Mouse (Mus musculus) liver, embryonic 14.5 days (tissue): ENCODE measurements around the gene Cox6b1. TPM values are rescaled to one million over a fixed set of nuclear protein-coding genes. Genes with fewer than 3 reads are reported as not detected.

ENCODE experiments used
- ATAC-seq: fragments of 200-750 bp; cut with Nextera tagmentation; 2 replicates; pipeline ENCODE4 v1.8.0; 2017; ENCODE audit warnings: moderate number of reproducible peaks, mild to moderate bottlenecking, moderate library complexity; ENCODE audit not compliant: insufficient read depth
- DNase-seq, 3 experiments: peaks; one replicate each; pipeline ENCODE4 v3.0.0-alpha.2; 2012 to 2013; ENCODE audit warnings: low read depth in 3 of 3, low spot score in 3 of 3
- H3K27ac ChIP-seq: fragments of 300-500 bp; sonication (generic); 2 replicates; pipeline ENCODE4 v1.5.1; 2014; ENCODE audit warnings: moderate library complexity, mild to moderate bottlenecking, control low read depth, inconsistent platforms
- H3K27me3 ChIP-seq: fragments of 300-500 bp; sonication (generic); 2 replicates; pipeline ENCODE4 v1.6.1; 2014; ENCODE audit warnings: mild to moderate bottlenecking, low read length, moderate library complexity; ENCODE audit not compliant: control insufficient read depth, insufficient read depth
- H3K36me3 ChIP-seq: fragments of 300-500 bp; sonication (generic); replicated peaks from 2 replicates; pipeline ENCODE4 v1.6.1; 2014; ENCODE audit warnings: low read depth; ENCODE audit not compliant: control insufficient read depth, insufficient read depth
- H3K4me1 ChIP-seq, 2 experiments: fragments of 200-500 bp in 1 of 2; fragments of 300-500 bp in 1 of 2; sonication (generic) in 1 of 2; replicated peaks; 2 replicates each; pipeline ENCODE4 v1.6.1; 2012 to 2014; ENCODE audit warnings: antibody characterized with exemption in 1 of 2, inconsistent platforms in 1 of 2, low read length in 1 of 2; ENCODE audit not compliant: control insufficient read depth in 2 of 2, insufficient read depth in 2 of 2
- H3K4me2 ChIP-seq: fragments of 300-500 bp; sonication (generic); 2 replicates; pipeline ENCODE4 v1.6.1; 2014; ENCODE audit warnings: low read depth, mild to moderate bottlenecking, control low read depth, moderate library complexity
- H3K4me3 ChIP-seq, 2 experiments: fragments of 200-500 bp in 1 of 2; fragments of 300-500 bp in 1 of 2; sonication (generic) in 1 of 2; 2 replicates each; pipeline ENCODE4 v1.5.1; 2012 to 2014; ENCODE audit warnings: low read depth in 2 of 2, low read length in 2 of 2, mild to moderate bottlenecking in 2 of 2, control low read depth in 1 of 2, inconsistent platforms in 1 of 2, moderate library complexity in 1 of 2; ENCODE audit not compliant: insufficient read depth in 1 of 2
- H3K9ac ChIP-seq: fragments of 300-500 bp; sonication (generic); replicated peaks from 2 replicates; pipeline ENCODE4 v1.6.1; 2014; ENCODE audit warnings: mild to moderate bottlenecking, control low read depth, moderate library complexity
- H3K9me3 ChIP-seq: fragments of 300-500 bp; sonication (generic); 2 replicates; pipeline ENCODE4 v1.6.1; 2016; ENCODE audit warnings: low read length, mixed read lengths; ENCODE audit not compliant: control insufficient read depth
- CTCF ChIP-seq: IDR thresholded peaks from 2 replicates; pipeline ENCODE4 v1.5.1; 2016; ENCODE audit warnings: antibody characterized with exemption, low read depth, control low read depth
- EP300 ChIP-seq: IDR thresholded peaks from 2 replicates; pipeline ENCODE4 v1.6.1; 2016; ENCODE audit warnings: antibody characterized with exemption, low read depth
- WGBS: fragments of 180-500 bp; shearing (Covaris S2); extraction: QIAGEN DNeasy Blood & Tissue Kit; methylation state at CpG from one replicate; pipeline ENCODE4 v1.1.7; 2014; ENCODE audit not compliant: insufficient replicate concordance; 5-methylcytosine and 5-hydroxymethylcytosine counted together
- polyA plus RNA-seq, 2 experiments: library from polyadenylated mRNA; depleted of rRNA in 1 of 2; stranded (reverse) in 1 of 2; unstranded in 1 of 2; fragments of >200 nt; fragmentation: Nextera tagmentation in 1 of 2; extraction: Ambion mirVana in 1 of 2; gene quantifications; 2 replicates each; pipeline versions ENCODE4 v1.2.1 to v1.2.3; 2012 to 2014

Cox6b1 gene
- polyA plus RNA-seq, 2 experiments: 459 to 655 TPM

DNA sequence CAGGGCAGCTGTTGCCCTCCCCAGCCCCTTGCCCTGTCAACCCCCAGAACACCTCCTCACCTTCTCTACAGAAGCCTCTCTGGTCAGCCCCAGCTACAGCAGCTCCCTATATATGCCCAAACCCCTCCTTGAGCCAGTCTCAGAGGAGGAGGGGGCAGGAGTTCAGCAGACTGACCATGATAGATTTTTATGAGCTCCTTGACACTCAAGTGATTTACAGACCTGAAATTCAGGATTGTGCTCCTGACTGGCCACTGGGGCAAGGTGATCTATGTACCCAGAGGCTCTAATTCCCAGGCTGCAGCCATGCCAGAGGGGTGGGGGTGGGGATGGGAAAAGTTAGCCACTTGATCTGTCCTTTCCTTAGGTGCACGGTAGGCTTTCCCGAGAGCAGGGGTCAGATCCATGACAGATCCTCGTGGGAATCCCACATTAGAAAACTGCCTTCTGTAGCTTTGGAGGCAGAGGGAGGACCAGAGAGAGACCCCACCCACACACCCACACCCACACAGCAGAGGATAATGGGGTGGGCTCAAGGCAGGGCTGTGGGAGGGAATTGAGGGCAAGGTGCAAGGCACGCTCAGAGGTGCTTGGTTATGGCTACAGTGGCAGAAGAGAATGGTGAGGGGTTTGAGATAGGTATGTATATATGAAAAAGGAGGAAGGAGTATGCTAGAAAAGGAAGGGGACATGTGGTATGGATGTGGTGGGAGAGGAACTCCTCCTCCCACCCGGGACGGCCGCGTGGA, 13.1 kb downstream of the Cox6b1 start, which contains the start of gene Upk1a:
TSS of gene Upk1a (minus strand) at position 194 of the 749 bp plus-strand sequence.
- H3K4me2 ChIP-seq: no peak within 1 kb of the TSS
- peaks cover 6% of the 10 kb centered on the region; the same call in 1 of the 2 replicates for H3K36me3 ChIP-seq
- H3K27ac ChIP-seq: no peak within 1 kb of the TSS
- no peaks in the 10 kb centered on the region for H3K27me3 ChIP-seq
- DNase-seq (no peak), ATAC-seq (no peak)
- 71% methylated on average over 8 of the region's 8 CpGs for WGBS
- no peak within 1 kb of the TSS for H3K4me3 ChIP-seq
- H3K9ac ChIP-seq: no peak within 1 kb of the TSS
- H3K9me3 ChIP-seq: no peaks in the 10 kb centered on the region
- no peak for TF ChIP-seq CTCF
- TF ChIP-seq EP300: no peak
- H3K4me1 ChIP-seq: peaks cover 0 to 5% of the 10 kb centered on the region in 2 experiments; a peak in 2 of 4 replicates

DNA sequence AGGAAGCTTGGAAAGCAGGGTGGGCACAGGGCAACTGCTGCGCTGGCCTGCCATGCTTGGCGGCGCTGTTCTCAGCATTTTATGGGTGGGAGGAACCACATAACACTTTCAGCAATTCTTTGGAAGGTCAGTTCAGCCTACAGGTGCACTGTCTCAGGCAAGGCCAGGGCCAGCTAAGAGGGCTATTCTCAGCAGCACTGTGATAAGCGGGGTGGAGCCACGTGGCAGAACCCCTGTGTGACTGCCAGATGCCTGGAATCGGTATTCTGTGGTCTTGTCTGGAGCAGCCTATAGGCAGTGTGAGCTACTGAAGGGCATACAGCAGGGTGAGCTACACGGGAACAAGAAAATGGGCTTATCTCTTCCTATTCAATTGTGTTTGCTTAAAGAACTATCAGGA, 15.9 kb downstream of the Cox6b1 start:
- WGBS: 33% methylated on average over 7 of the region's 7 CpGs
- H3K4me3 ChIP-seq: no peak overlapping the region
- no peak overlapping the region for H3K27ac ChIP-seq
- H3K9ac ChIP-seq: no peak overlapping the region
- TF ChIP-seq CTCF: no peak
- no peaks in the 10 kb centered on the region for H3K36me3 ChIP-seq
- ATAC-seq (no peak), DNase-seq (no peak)
- H3K4me1 ChIP-seq: no peaks in the 10 kb centered on the region
- H3K4me2 ChIP-seq: no peak overlapping the region
- H3K27me3 ChIP-seq: no peaks in the 10 kb centered on the region
- H3K9me3 ChIP-seq: no peaks in the 10 kb centered on the region

DNA sequence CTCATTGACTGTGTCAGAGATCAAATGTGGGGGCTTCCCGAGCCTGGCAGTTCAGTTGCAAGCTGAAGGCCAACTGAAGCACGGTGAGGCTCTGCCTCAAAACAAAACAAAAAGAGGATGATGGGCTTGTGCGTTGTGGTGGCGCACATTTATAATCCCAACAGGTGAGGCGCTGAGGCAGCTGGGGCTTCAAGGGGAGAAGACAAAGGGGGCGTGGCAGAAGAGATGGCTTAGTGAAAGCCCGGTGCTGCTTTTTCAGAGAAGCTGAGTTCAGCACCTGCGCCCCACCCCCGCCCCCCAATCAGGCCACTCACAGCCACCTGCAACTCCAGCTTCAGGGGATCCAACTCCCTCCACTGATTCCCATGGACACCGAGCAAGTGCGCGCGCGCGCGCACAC, 17.5 kb downstream of the Cox6b1 start:
- Histone ChIP-seq H3K36me3 (no peaks in the 10 kb centered on the region), H3K9me3 (no peaks in the 10 kb centered on the region), H3K27ac (no peak overlapping the region), H3K9ac (no peak overlapping the region), H3K4me3 (no peak overlapping the region), H3K4me2 (no peak overlapping the region), H3K27me3 (no peaks in the 10 kb centered on the region), H3K4me1 (no peaks in the 10 kb centered on the region)
- ATAC-seq: no peak
- TF ChIP-seq CTCF (no peak), EP300 (no peak)
- no peak for DNase-seq
- WGBS: 53% methylated on average over 16 of the region's 16 CpGs

DNA sequence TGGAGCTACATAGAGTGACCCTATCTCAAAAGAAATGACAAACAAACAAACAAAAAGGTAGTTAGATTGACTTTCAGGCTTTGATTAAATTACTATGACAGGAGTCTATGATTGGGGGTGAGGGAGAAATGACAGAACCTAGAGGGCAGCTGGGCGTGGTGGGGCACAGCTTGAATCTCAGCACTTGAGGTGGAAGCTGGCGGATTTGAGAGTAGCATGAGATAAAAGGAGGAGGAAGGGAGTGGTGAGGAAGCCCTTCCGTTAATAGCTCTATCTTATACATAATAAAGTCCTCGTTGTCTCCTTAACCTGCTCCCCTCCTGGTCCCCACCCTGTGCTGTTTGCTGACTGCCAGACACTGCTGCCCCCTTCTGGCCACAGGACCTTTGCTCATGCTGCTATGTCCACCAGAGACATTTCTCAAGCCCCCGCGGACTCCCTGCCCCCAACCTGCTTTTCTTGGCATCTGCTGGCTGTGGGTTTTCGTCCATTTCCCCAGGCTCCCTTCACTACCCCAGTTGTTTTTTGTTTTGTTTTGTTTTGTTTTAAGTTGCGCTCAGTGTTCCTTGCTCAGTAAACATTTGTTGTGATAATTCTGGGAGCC, 18.1 kb downstream of the Cox6b1 start:
- Histone ChIP-seq H3K36me3 (no peaks in the 10 kb centered on the region), H3K4me3 (no peak overlapping the region), H3K4me2 (no peak overlapping the region), H3K27me3 (no peaks in the 10 kb centered on the region), H3K4me1 (no peaks in the 10 kb centered on the region), H3K9ac (no peak overlapping the region), H3K9me3 (no peaks in the 10 kb centered on the region), H3K27ac (no peak overlapping the region)
- no peak for ATAC-seq
- 9% methylated on average over 8 of the region's 8 CpGs for WGBS
- TF ChIP-seq CTCF (peak; percentile 86), EP300 (no peak)
- DNase-seq: no peak

DNA sequence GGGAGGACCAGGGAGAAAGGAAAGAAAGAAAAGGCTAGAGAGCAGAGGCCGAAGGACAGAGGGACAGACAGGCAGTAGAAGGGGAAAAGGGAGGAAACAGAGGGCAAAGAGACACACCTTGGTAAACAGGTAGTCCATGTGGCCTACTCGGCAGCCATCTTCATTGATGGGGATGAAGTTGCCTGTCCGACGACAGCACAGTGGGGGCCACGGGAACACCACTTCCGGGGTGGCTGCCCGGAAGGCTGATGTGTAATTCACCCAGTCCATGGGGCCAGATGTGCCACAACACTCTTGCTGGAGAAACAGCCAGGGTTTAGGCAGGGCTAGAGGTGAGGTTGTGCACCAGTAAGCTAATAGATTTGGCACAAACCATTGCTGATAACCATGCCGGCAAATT, 21.0 kb downstream of the Cox6b1 start:
- ATAC-seq: no peak
- DNase-seq: no peak
- Histone ChIP-seq H3K9me3 (no peaks in the 10 kb centered on the region), H3K36me3 (no peaks in the 10 kb centered on the region), H3K4me1 (no peaks in the 10 kb centered on the region; a peak in 2 of 4 replicates), H3K27ac (no peak overlapping the region), H3K27me3 (no peaks in the 10 kb centered on the region), H3K4me2 (no peak overlapping the region), H3K9ac (no peak overlapping the region), H3K4me3 (no peak overlapping the region)
- 70% methylated on average over 8 of the region's 8 CpGs for WGBS
- TF ChIP-seq EP300 (no peak), CTCF (no peak)
